Mouse (Mus musculus): ENCODE data around the gene Rrp36. TPM values are rescaled to one million over a fixed set of nuclear protein-coding genes. Genes with fewer than 3 reads are reported as not detected.

Gene Rrp36
- polyA plus RNA-seq (2015; fragmentation: Nextera tagmentation; extraction: Ambion mirVana), result 21.5 and 22.6 TPM in 2 replicates

DNA sequence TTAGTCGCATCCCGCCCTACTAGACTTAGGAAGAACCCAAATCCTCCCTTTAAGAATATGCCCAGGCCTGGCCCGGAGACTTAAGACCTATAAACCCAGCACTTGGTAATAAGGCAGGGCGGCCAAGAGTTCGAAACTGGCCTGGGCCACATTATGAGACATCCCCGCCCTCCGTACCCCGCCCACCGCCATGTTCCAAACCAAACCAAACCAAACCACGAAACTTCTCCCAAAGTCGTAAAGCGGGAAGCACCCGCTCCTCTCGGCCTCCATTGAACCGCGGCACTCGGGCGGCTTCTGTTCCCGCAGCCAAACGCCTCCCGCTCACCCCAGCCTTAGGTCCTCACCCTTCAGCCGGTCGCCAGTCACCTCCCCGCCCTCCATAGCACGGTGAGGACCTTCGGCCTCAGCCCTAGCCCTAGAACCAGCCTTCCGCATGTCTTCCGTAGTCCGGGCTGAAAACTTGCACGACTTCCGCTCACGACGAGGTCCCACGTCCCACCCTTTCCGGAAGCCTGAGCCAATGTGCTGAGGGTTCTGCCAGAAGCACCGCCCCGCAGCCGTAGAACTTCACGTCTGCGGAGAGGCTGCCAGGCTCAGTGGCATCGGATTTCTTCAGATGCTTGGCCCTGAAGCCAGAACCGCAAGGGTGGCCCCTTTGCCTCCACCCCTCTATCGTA, at the start of gene Rrp36:
TSS of gene Rrp36 (minus strand) at position 503 of the 680 bp plus-strand sequence.
- peak within 1 kb of the TSS; percentile 81 for H3K9ac ChIP-seq
- peak; percentile 91 for ATAC-seq (ENCODE audit: insufficient read depth)
- WGBS (ENCODE audit: insufficient replicate concordance), result under 1% methylated on average over 43 of the region's 43 CpGs
- H3K4me1 ChIP-seq (replicated peaks), result peaks cover 47% of the 10 kb centered on the region
- H3K36me3 ChIP-seq (replicated peaks), result peaks cover 62% of the 10 kb centered on the region
- no peaks in the 10 kb centered on the region for H3K27me3 ChIP-seq
- peak within 1 kb of the TSS; percentile 75 for H3K4me3 ChIP-seq (replicated peaks)
- H3K27ac ChIP-seq (replicated peaks), result peak within 1 kb of the TSS; percentile 84
- H3K9me3 ChIP-seq (replicated peaks), result no peaks in the 10 kb centered on the region
- H3K4me2 ChIP-seq, result peak within 1 kb of the TSS; percentile 83

DNA sequence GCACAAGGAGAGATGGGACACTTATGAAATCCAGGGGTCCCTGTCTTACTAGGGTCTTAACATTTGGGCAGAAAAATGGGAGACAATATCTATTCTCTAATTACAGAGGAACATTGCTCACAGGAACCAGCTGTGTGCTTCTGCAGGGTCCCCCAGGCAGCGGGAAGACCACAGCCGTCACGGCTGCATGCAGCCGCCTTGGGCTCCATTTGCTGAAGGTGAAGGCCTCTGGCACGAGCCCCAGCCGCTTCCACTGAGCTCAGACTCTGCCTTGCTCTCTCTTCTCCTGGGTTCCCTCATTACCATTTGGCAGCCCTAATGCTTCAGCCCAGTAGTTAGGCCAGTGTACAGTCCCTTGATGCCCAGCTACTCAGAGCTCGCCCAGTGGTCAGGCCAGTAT, 46.9 kb upstream of the Rrp36 start:
- peaks cover under 1% of the 10 kb centered on the region; the same call in 1 of the 2 replicates for H3K4me1 ChIP-seq (replicated peaks)
- peaks cover 42% of the 10 kb centered on the region for H3K36me3 ChIP-seq (replicated peaks)
- ATAC-seq (ENCODE audit: insufficient read depth), result no peak
- no peak overlapping the region for H3K4me2 ChIP-seq
- H3K9me3 ChIP-seq (replicated peaks), result no peaks in the 10 kb centered on the region
- WGBS (ENCODE audit: insufficient replicate concordance), result 80% methylated on average over 7 of the region's 7 CpGs
- no peak overlapping the region for H3K9ac ChIP-seq
- no peak overlapping the region for H3K27ac ChIP-seq (replicated peaks)
- H3K4me3 ChIP-seq (replicated peaks), result no peak overlapping the region
- H3K27me3 ChIP-seq, result no peaks in the 10 kb centered on the region

- Histone ChIP-seq H3K4me1 (replicated peaks) (peaks cover 34% of the 10 kb centered on the region), H3K4me3 (replicated peaks) (no peak overlapping the region), H3K9ac (no peak overlapping the region), H3K27ac (replicated peaks) (no peak overlapping the region), H3K9me3 (replicated peaks) (no peaks in the 10 kb centered on the region), H3K27me3 (no peaks in the 10 kb centered on the region), H3K4me2 (no peak overlapping the region), H3K36me3 (replicated peaks) (peaks cover 34% of the 10 kb centered on the region)
- 78% methylated on average over 11 of the region's 11 CpGs for WGBS (ENCODE audit: insufficient replicate concordance)
- no peak for ATAC-seq (ENCODE audit: insufficient read depth)
Measured at GRCm38 (mm10) chr17:46714756-46715481, 40.8 kb upstream of the Rrp36 start.

- H3K4me3 ChIP-seq (replicated peaks), result no peak overlapping the region
- H3K9ac ChIP-seq, result no peak overlapping the region
- H3K9me3 ChIP-seq (replicated peaks), result no peaks in the 10 kb centered on the region
- peaks cover 34% of the 10 kb centered on the region for H3K4me1 ChIP-seq (replicated peaks)
- H3K27me3 ChIP-seq, result no peaks in the 10 kb centered on the region
- no peak for ATAC-seq (ENCODE audit: insufficient read depth)
- 84% methylated on average over 9 of the region's 9 CpGs for WGBS (ENCODE audit: insufficient replicate concordance)
- no peak overlapping the region for H3K4me2 ChIP-seq
- H3K36me3 ChIP-seq (replicated peaks), result peaks cover 34% of the 10 kb centered on the region
- no peak overlapping the region for H3K27ac ChIP-seq (replicated peaks)
Measured at GRCm38 (mm10) chr17:46713849-46714248, 39.7 kb upstream of the Rrp36 start.

DNA sequence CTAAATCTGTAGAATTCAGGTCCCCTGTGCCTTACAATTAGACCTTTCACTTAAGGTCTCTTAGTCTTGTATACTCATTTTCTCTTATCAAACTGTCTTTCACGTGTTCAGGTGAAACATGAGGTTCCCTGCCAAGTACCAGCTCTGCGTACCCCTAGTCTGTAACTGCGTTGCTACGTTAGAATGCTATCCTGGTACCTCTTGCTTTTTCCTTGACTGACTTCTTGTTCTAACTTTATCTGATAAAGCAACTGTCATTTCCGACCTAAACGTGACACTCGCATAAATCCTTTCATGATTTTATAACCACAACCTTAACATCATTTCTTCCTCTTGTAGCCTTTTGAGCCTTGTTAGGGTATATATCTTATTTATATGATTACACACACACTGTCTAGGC, 38.3 kb upstream of the Rrp36 start:
- H3K4me2 ChIP-seq, result peak overlapping the region; percentile 89
- no peaks in the 10 kb centered on the region for H3K27me3 ChIP-seq
- H3K9me3 ChIP-seq (replicated peaks), result no peaks in the 10 kb centered on the region
- peaks cover 34% of the 10 kb centered on the region for H3K36me3 ChIP-seq (replicated peaks)
- H3K4me3 ChIP-seq (replicated peaks), result peak overlapping the region; percentile 99
- H3K27ac ChIP-seq (replicated peaks), result peak overlapping the region; percentile 80; the same call in 1 of the 2 replicates
- peak overlapping the region; percentile 96 for H3K9ac ChIP-seq
- WGBS (ENCODE audit: insufficient replicate concordance), result 13% methylated on average over 7 of the region's 7 CpGs
- peaks cover 34% of the 10 kb centered on the region for H3K4me1 ChIP-seq (replicated peaks)
- no peak for ATAC-seq (ENCODE audit: insufficient read depth)

DNA sequence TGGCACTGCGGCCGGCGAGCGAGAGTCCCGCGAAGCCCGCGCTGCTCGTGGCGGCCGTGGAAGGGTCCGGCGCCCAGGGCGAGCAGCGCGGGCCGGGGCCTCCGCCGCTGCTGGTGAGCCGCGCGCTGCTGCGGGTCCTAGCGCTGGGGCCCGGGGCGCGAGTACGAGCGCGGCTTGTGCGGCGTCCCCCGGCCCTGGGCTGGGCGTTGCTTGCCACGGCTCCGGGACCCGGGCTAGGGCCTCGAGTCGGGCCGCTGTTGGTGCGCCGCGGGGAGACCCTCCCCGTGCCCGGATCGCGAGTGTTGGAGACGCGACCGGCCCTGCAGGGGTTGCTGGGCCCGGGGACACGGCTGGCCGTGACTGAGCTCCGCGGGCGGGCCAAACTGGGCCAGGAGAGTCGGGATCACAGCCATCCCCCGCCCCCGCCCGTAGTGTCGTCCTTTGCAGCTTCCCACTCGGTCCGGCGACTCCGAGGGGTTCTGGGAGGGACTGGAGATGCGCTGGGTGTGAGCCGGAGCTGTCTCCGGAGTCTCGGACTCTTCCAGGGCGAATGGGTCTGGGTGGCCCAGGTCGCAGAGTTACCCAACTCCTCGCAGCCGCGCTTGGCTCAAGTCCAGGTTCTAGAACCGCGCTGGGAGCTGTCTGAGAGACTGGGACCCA, 37.6 kb upstream of the Rrp36 start:
- peak overlapping the region; percentile 89 for H3K4me2 ChIP-seq

GRCm38 (mm10) chr17:46710959-46711597, 36.9 kb upstream of the Rrp36 start, which contains the start of gene Pex6:
Gene Pex6 (plus strand): TSS chr17:46711463.
- H3K9me3 ChIP-seq (replicated peaks), result no peaks in the 10 kb centered on the region
- H3K4me2 ChIP-seq, result peak within 1 kb of the TSS; percentile 89
- H3K4me3 ChIP-seq (replicated peaks), result peak within 1 kb of the TSS; percentile 99
- 0 out of 2 replicates have a peak, but pooled peaks cover 7% of the 10 kb centered on the region for H3K27me3 ChIP-seq
- H3K36me3 ChIP-seq (replicated peaks), result peaks cover 24% of the 10 kb centered on the region
- peak within 1 kb of the TSS; percentile 80 for H3K27ac ChIP-seq (replicated peaks)
- peak within 1 kb of the TSS; percentile 96 for H3K9ac ChIP-seq
- WGBS (ENCODE audit: insufficient replicate concordance), result 7% methylated on average over 36 of the region's 36 CpGs
- H3K4me1 ChIP-seq (replicated peaks), result peaks cover 39% of the 10 kb centered on the region
- ATAC-seq (ENCODE audit: insufficient read depth), result peak; percentile 82

More for the DNA sequence above, 37.6 kb upstream of the Rrp36 start:
- peaks cover 30% of the 10 kb centered on the region for H3K36me3 ChIP-seq (replicated peaks)
- peak overlapping the region; percentile 99 for H3K4me3 ChIP-seq (replicated peaks)
- under 1% methylated on average over 75 of the region's 76 CpGs for WGBS (ENCODE audit: insufficient replicate concordance)
- no peaks in the 10 kb centered on the region for H3K9me3 ChIP-seq (replicated peaks)
- ATAC-seq (ENCODE audit: insufficient read depth), result peak; percentile 62
- H3K9ac ChIP-seq, result peak overlapping the region; percentile 96
- H3K27me3 ChIP-seq, result 0 out of 2 replicates have a peak, but pooled peaks cover 6% of the 10 kb centered on the region
- H3K4me1 ChIP-seq (replicated peaks), result peaks cover 34% of the 10 kb centered on the region
- H3K27ac ChIP-seq (replicated peaks), result peak overlapping the region; percentile 80

DNA sequence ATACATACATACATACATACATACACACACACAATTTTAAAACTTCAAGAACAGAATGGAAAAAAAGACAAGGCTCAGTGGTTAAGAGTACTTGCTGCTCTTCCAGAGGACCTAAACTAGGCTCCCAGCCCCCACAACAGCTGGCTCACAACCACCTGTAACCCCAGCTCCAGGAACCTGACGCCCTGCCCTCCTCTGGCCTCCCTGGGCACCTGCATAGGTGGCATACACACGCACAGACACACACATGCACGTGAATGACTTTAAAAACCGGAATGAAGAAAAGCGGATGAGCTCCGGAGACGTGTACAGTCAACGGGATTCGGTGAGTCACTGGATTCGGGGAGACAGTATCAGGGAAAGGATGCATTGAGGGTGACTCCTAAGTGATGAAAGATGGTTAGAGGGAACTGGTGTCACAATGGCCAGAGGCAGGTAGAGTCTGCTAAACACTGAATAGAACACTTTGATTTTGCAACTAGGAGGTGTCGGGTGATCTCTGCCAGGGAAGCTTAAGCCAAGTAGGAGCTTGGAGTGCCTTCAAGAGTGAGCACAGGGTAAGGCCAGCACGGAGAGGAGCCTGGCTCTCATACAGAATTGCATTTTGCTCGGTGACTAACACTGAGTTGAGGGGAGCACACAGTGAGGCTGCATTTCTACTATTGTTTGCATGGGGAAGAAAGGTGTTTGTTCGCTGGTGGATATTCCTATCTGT, 32.4 kb upstream of the Rrp36 start:
- H3K4me2 ChIP-seq, result no peak overlapping the region
- WGBS (ENCODE audit: insufficient replicate concordance), result 84% methylated on average over 14 of the region's 14 CpGs
- ATAC-seq (ENCODE audit: insufficient read depth), result no peak

GRCm38 (mm10) chr17:46704887-46705835, 31.0 kb upstream of the Rrp36 start, which contains the start of gene Ppp2r5d:
Gene Ppp2r5d (minus strand): TSS chr17:46705111.
- peak within 1 kb of the TSS; percentile 76 for H3K4me3 ChIP-seq (replicated peaks)
- H3K9ac ChIP-seq, result peak within 1 kb of the TSS; percentile 83
- peak within 1 kb of the TSS; percentile 88 for H3K4me2 ChIP-seq
- peaks cover 43% of the 10 kb centered on the region for H3K4me1 ChIP-seq (replicated peaks)
- peak within 1 kb of the TSS; percentile 83 for H3K27ac ChIP-seq (replicated peaks)
- H3K9me3 ChIP-seq (replicated peaks), result no peaks in the 10 kb centered on the region
- WGBS (ENCODE audit: insufficient replicate concordance), result under 1% methylated on average over 48 of the region's 48 CpGs
- H3K27me3 ChIP-seq, result 0 out of 2 replicates have a peak, but pooled peaks cover 7% of the 10 kb centered on the region
- peak; percentile 96 for ATAC-seq (ENCODE audit: insufficient read depth)
- no peaks in the 10 kb centered on the region for H3K36me3 ChIP-seq (replicated peaks)

More for the DNA sequence above, 32.4 kb upstream of the Rrp36 start:
- Histone ChIP-seq H3K4me1 (replicated peaks) (peaks cover 50% of the 10 kb centered on the region), H3K27me3 (0 out of 2 replicates have a peak, but pooled peaks cover 7% of the 10 kb centered on the region), H3K9me3 (replicated peaks) (no peaks in the 10 kb centered on the region), H3K4me3 (replicated peaks) (no peak overlapping the region), H3K9ac (no peak overlapping the region), H3K36me3 (replicated peaks) (no peaks in the 10 kb centered on the region), H3K27ac (replicated peaks) (no peak overlapping the region)
